Mouse (Mus musculus): ENCODE results near the gene Klhl31. TPM values are rescaled to one million over a fixed set of nuclear protein-coding genes. Genes with fewer than 3 reads are reported as not detected.

Gene Klhl31
- polyA plus RNA-seq, 1 experiment: not detected

DNA sequence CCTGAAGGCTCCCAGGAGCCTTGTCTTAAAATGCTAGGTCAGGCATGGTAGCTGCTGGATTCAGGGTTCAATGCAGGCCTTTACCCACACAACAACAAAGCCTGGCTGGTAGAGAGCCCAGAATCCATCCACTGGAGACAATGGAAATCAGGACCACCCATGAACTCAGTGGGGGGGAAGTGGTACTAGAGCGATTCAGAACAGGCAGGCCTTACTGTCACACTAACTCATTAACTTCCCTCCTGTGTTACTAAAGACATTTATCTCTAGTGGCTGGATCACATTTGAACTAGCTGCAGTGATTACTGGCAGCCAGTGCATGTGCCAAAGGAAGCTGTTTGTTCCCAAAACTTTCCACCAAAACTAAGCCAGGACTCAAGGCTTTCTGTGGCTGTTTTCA, 13.4 kb upstream of the Klhl31 start:
- DNase-seq (ENCODE audit: low read depth in 1 of 2, low spot score in 2 of 2): no peak
- Histone ChIP-seq H3K36me3 (ENCODE audit: control insufficient read depth, insufficient read depth, low read length) (no peaks in the 10 kb centered on the region), H3K4me3 (ENCODE audit: extremely low read depth, insufficient read depth, insufficient read length) (no peak overlapping the region), H3K27me3 (ENCODE audit: control insufficient read depth, insufficient read depth, low read length) (no peaks in the 10 kb centered on the region), H3K4me1 (ENCODE audit: control insufficient read depth, insufficient read depth, insufficient read length) (no peaks in the 10 kb centered on the region), H3K27ac (ENCODE audit: insufficient read depth, low read length) (no peak overlapping the region)
- 84% methylated on average over 1 of the region's 1 CpGs for WGBS
- TF ChIP-seq CTCF (IDR thresholded peaks at IDR 0.05; ENCODE audit: extremely low read depth, insufficient read depth, insufficient read length, insufficient replicate concordance) (no peak), POLR2A (IDR thresholded peaks at IDR 0.05; ENCODE audit: low read depth, low read length) (no peak)

DNA sequence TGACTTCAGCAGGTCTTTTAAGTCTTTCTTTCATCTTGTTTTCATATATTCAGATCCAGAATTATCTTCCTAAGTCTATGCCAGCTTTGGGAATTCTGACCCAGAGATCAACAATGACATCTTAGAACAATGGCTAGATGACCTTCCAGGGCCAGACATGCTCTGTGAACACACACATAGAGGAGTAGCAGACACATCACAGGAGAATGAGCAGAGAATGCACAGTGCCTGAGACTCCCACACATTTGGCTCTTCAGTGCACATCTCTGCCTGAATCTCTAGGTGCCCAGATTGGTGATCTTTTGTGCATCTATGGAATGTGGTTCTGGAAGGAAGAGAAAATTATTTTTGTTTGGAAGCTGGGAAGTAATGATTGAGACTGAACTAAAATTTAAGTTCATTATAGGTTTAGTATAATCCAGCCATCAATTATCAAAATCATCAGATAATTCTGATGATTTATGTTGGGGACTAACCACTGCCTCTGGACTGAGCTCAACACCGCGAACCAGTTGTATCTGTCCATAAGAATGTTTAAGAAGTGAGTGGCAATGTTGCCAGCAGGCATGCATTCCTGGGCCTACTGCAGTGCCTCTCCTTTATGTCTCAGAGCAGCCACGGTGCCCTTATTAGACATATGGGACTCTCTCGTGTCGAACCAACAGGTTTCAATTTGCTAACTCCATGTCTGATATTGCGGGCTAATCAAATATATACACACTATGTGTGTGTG, 12.8 kb upstream of the Klhl31 start:
- no peak for DNase-seq (ENCODE audit: low read depth in 1 of 2, low spot score in 2 of 2)
- 93% methylated on average over 6 of the region's 6 CpGs for WGBS
- H3K4me1 ChIP-seq (ENCODE audit: control insufficient read depth, insufficient read depth, insufficient read length): no peaks in the 10 kb centered on the region
- H3K27me3 ChIP-seq (ENCODE audit: control insufficient read depth, insufficient read depth, low read length): no peaks in the 10 kb centered on the region
- H3K36me3 ChIP-seq (ENCODE audit: control insufficient read depth, insufficient read depth, low read length): no peaks in the 10 kb centered on the region
- no peak overlapping the region for H3K27ac ChIP-seq (ENCODE audit: insufficient read depth, low read length)
- no peak overlapping the region for H3K4me3 ChIP-seq (ENCODE audit: extremely low read depth, insufficient read depth, insufficient read length)
- TF ChIP-seq POLR2A (IDR thresholded peaks at IDR 0.05; ENCODE audit: low read depth, low read length) (no peak), CTCF (IDR thresholded peaks at IDR 0.05; ENCODE audit: extremely low read depth, insufficient read depth, insufficient read length, insufficient replicate concordance) (no peak)

DNA sequence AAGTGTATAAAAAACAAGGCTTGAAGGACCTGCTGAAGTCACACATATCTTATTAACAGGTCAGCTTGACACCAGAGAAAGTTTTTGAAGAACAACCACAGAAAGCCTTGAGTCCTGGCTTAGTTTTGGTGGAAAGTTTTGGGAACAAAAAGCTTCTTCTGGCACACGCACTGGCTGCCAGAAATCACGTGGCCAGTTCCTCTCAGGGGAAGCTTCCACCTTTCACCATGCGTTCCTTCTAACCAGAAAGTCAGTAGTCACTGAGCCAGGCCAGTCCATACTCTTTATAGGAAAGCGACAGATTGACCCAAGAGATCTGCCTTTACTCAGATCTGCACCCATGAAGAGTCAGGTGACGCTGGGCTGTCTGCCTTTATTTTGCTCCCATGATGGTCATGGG, 12.1 kb upstream of the Klhl31 start:
- Histone ChIP-seq H3K27me3 (ENCODE audit: control insufficient read depth, insufficient read depth, low read length) (no peaks in the 10 kb centered on the region), H3K36me3 (ENCODE audit: control insufficient read depth, insufficient read depth, low read length) (no peaks in the 10 kb centered on the region), H3K27ac (ENCODE audit: insufficient read depth, low read length) (no peak overlapping the region), H3K4me3 (ENCODE audit: extremely low read depth, insufficient read depth, insufficient read length) (no peak overlapping the region), H3K4me1 (ENCODE audit: control insufficient read depth, insufficient read depth, insufficient read length) (no peaks in the 10 kb centered on the region)
- TF ChIP-seq POLR2A (IDR thresholded peaks at IDR 0.05; ENCODE audit: low read depth, low read length): no peak
- no peak for TF ChIP-seq CTCF (IDR thresholded peaks at IDR 0.05; ENCODE audit: extremely low read depth, insufficient read depth, insufficient read length, insufficient replicate concordance)
- 81% methylated on average over 5 of the region's 5 CpGs for WGBS
- DNase-seq (ENCODE audit: low read depth in 1 of 2, low spot score in 2 of 2): no peak

DNA sequence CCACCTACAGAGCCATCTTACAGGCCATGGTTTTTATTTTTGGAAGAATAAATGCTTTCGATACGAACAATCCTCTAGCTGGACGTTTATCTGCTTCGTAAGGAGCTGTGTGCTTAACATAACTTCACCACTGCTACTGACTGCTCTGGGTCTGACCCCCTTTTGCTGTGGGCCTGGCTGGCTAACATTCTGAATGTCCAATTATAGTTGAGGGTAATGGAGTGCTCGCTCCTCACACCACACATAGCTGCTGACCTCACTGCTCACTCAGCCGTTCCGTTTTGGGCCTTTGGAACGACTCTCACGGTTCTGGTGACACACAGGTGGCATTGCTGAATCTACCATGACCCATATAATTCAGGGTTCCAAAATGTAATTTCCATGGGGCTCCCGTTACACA, 7.6 kb upstream of the Klhl31 start:
- no peaks in the 10 kb centered on the region for H3K4me1 ChIP-seq (ENCODE audit: control insufficient read depth, insufficient read depth, insufficient read length)
- DNase-seq (ENCODE audit: low read depth in 1 of 2, low spot score in 2 of 2): no peak
- WGBS: 91% methylated on average over 10 of the region's 10 CpGs

DNA sequence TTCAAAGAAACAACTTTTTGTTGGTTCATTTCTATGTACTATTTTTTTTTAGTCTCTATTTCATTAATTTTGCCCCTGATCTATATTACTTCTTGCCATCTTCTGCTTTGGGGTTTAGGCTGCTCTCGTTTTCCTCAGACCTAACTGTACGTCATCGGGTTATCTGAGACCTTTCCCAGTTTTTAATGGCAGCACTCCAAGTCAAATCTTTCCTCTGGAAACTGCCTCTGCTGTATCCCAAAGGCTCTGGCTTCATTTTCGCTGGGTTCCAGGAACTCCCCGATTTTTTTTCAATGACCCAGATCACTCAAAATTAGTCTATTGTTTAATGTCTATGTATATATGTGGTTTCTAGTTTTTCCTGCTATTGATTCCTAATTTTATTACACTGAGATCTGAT, 6.6 kb upstream of the Klhl31 start:
- no peak for DNase-seq (ENCODE audit: low read depth in 1 of 2, low spot score in 2 of 2)
- no peaks in the 10 kb centered on the region for H3K36me3 ChIP-seq (ENCODE audit: control insufficient read depth, insufficient read depth, low read length)
- no peaks in the 10 kb centered on the region for H3K27me3 ChIP-seq (ENCODE audit: control insufficient read depth, insufficient read depth, low read length)
- TF ChIP-seq POLR2A (IDR thresholded peaks at IDR 0.05; ENCODE audit: low read depth, low read length): no peak
- TF ChIP-seq CTCF (IDR thresholded peaks at IDR 0.05; ENCODE audit: extremely low read depth, insufficient read depth, insufficient read length, insufficient replicate concordance): no peak
- H3K4me1 ChIP-seq (ENCODE audit: control insufficient read depth, insufficient read depth, insufficient read length): no peaks in the 10 kb centered on the region
- H3K4me3 ChIP-seq (ENCODE audit: extremely low read depth, insufficient read depth, insufficient read length): no peak overlapping the region
- WGBS: 86% methylated on average over 5 of the region's 5 CpGs
- no peak overlapping the region for H3K27ac ChIP-seq (ENCODE audit: insufficient read depth, low read length)

More for the DNA sequence above, 7.6 kb upstream of the Klhl31 start:
- no peak overlapping the region for H3K27ac ChIP-seq (ENCODE audit: insufficient read depth, low read length)
- H3K27me3 ChIP-seq (ENCODE audit: control insufficient read depth, insufficient read depth, low read length): no peaks in the 10 kb centered on the region
- no peaks in the 10 kb centered on the region for H3K36me3 ChIP-seq (ENCODE audit: control insufficient read depth, insufficient read depth, low read length)
- no peak overlapping the region for H3K4me3 ChIP-seq (ENCODE audit: extremely low read depth, insufficient read depth, insufficient read length)
- no peak for TF ChIP-seq POLR2A (IDR thresholded peaks at IDR 0.05; ENCODE audit: low read depth, low read length)
- no peak for TF ChIP-seq CTCF (IDR thresholded peaks at IDR 0.05; ENCODE audit: extremely low read depth, insufficient read depth, insufficient read length, insufficient replicate concordance)

DNA sequence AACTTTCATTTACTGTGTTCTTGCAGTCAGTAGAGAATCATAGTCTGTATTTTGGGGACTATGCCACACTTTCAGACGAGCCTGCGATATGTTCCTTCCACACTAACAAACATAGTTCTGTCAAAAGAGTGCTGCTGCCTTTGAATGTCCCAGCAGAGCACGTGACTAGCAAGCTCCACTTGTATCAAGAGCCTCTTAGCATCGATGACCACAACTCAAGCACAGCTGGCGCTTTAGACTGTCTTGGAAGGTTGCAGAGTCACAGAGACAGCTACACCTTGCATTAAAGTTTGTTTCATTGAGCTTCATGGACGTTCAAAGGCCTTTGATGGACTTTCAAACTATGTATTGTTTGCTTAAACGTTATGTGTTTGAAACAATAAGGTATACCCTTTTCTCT, 5.5 kb upstream of the Klhl31 start:
- no peak overlapping the region for H3K27ac ChIP-seq (ENCODE audit: insufficient read depth, low read length)
- no peak for TF ChIP-seq POLR2A (IDR thresholded peaks at IDR 0.05; ENCODE audit: low read depth, low read length)
- no peak for TF ChIP-seq CTCF (IDR thresholded peaks at IDR 0.05; ENCODE audit: extremely low read depth, insufficient read depth, insufficient read length, insufficient replicate concordance)
- 84% methylated on average over 7 of the region's 7 CpGs for WGBS
- H3K36me3 ChIP-seq (ENCODE audit: control insufficient read depth, insufficient read depth, low read length): no peaks in the 10 kb centered on the region
- no peaks in the 10 kb centered on the region for H3K27me3 ChIP-seq (ENCODE audit: control insufficient read depth, insufficient read depth, low read length)
- no peak overlapping the region for H3K4me3 ChIP-seq (ENCODE audit: extremely low read depth, insufficient read depth, insufficient read length)
- no peak for DNase-seq (ENCODE audit: low read depth in 1 of 2, low spot score in 2 of 2)
- H3K4me1 ChIP-seq (ENCODE audit: control insufficient read depth, insufficient read depth, insufficient read length): no peaks in the 10 kb centered on the region

DNA sequence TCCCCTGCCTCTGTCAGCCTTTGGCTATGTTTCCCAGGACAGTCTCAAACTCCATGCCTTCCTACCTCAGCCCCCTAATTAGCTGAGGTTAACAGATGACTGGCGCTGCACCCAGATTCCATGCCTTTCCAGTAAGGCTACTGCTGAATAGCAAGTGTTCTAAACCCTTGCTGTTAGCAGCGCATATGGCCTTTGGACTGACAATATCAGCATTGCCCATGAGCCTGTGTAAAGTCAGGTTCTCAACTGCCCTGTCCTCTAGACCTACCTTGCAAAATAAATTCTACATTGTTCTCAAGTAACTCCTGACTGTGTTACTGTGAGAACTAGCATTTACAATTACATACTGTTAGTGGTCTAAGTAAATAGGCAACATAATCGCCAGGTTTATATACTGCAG, 3.9 kb upstream of the Klhl31 start:
- no peak overlapping the region for H3K27ac ChIP-seq (ENCODE audit: insufficient read depth, low read length)
- no peak overlapping the region for H3K4me3 ChIP-seq (ENCODE audit: extremely low read depth, insufficient read depth, insufficient read length)
- H3K27me3 ChIP-seq (ENCODE audit: control insufficient read depth, insufficient read depth, low read length): no peaks in the 10 kb centered on the region
- no peak for DNase-seq (ENCODE audit: low read depth in 1 of 2, low spot score in 2 of 2)
- H3K4me1 ChIP-seq (ENCODE audit: control insufficient read depth, insufficient read depth, insufficient read length): no peaks in the 10 kb centered on the region
- no peak for TF ChIP-seq POLR2A (IDR thresholded peaks at IDR 0.05; ENCODE audit: low read depth, low read length)
- TF ChIP-seq CTCF (IDR thresholded peaks at IDR 0.05; ENCODE audit: extremely low read depth, insufficient read depth, insufficient read length, insufficient replicate concordance): no peak
- no peaks in the 10 kb centered on the region for H3K36me3 ChIP-seq (ENCODE audit: control insufficient read depth, insufficient read depth, low read length)
- WGBS: 90% methylated on average over 3 of the region's 3 CpGs

Data from spleen, adult 2 months (tissue).